Mouse (Mus musculus) myocyte (in vitro differentiated cells): ENCODE results near the gene Knstrn. TPM values are rescaled to one million over a fixed set of nuclear protein-coding genes. Genes with fewer than 3 reads are reported as not detected.

Experiments
- H3K27me3 ChIP-seq: one replicate; pipeline ENCODE4 v1.6.1; 2011; ENCODE audit not compliant: control insufficient read depth, insufficient read depth, insufficient read length
- H3K36me3 ChIP-seq: one replicate; pipeline ENCODE4 v1.6.1; 2011; ENCODE audit not compliant: control insufficient read depth, insufficient read depth
- H3K4me2 ChIP-seq: one replicate; pipeline ENCODE4 v1.6.1; 2011; ENCODE audit warnings: low read depth, control low read depth
- H3K4me3 ChIP-seq: one replicate; pipeline ENCODE4 v1.5.1; 2011; ENCODE audit warnings: mild to moderate bottlenecking, control low read depth, moderate library complexity
- H3K79me2 ChIP-seq: one replicate; pipeline ENCODE4 v1.6.1; 2011; ENCODE audit not compliant: control insufficient read depth, insufficient read depth
- H3ac ChIP-seq: one replicate; pipeline ENCODE4 v1.6.1; 2011; ENCODE audit not compliant: control insufficient read depth, insufficient read length
- CEBPB ChIP-seq: IDR thresholded peaks from 2 replicates; pipeline ENCODE4 v1.6.1; 2011; ENCODE audit warnings: mild to moderate bottlenecking, moderate library complexity; ENCODE audit not compliant: poor library complexity, insufficient read depth, severe bottlenecking
- E2F4 ChIP-seq: IDR thresholded peaks from one replicate; pipeline ENCODE4 v1.6.1; 2011; ENCODE audit warnings: mild to moderate bottlenecking, control low read depth, moderate library complexity; ENCODE audit not compliant: insufficient read depth
- MAX ChIP-seq: IDR thresholded peaks from one replicate; pipeline ENCODE4 v1.6.1; 2011; ENCODE audit warnings: low read depth, mild to moderate bottlenecking, control low read depth
- MYOD1 ChIP-seq, 3 experiments: IDR thresholded peaks; one replicate each; pipeline ENCODE4 v1.6.1; 2011; ENCODE audit warnings: control low read depth in 2 of 3, low read depth in 2 of 3, mild to moderate bottlenecking in 2 of 3, moderate library complexity in 1 of 3; ENCODE audit not compliant: insufficient read length in 2 of 3, control insufficient read depth in 1 of 3
- MYOG ChIP-seq, 3 experiments: IDR thresholded peaks; one replicate each; pipeline ENCODE4 v1.6.1; 2011; ENCODE audit warnings: control low read depth in 2 of 3, low read depth in 2 of 3, mild to moderate bottlenecking in 2 of 3; ENCODE audit not compliant: insufficient read length in 2 of 3, control insufficient read depth in 1 of 3, insufficient read depth in 1 of 3
- POLR2A ChIP-seq: IDR thresholded peaks from one replicate; pipeline ENCODE4 v1.6.1; 2011; ENCODE audit warnings: low read depth, mild to moderate bottlenecking, control low read depth, moderate library complexity; ENCODE audit not compliant: insufficient read length
- POLR2AphosphoS2 ChIP-seq: IDR thresholded peaks from one replicate; pipeline ENCODE4 v1.6.1; 2011; ENCODE audit warnings: low read depth, control low read depth; ENCODE audit not compliant: insufficient read length
- REST ChIP-seq: IDR thresholded peaks from one replicate; pipeline ENCODE4 v1.6.1; 2011; ENCODE audit warnings: mild to moderate bottlenecking, control low read depth, moderate library complexity; ENCODE audit not compliant: insufficient read depth, insufficient read length
- SRF ChIP-seq: IDR thresholded peaks from one replicate; pipeline ENCODE4 v1.6.1; 2011; ENCODE audit warnings: low read depth; ENCODE audit not compliant: control insufficient read depth, insufficient read length
- TCF12 ChIP-seq: IDR thresholded peaks from one replicate; pipeline ENCODE4 v1.6.1; 2011; ENCODE audit warnings: mild to moderate bottlenecking, control low read depth; ENCODE audit not compliant: poor library complexity, insufficient read depth, severe bottlenecking
- TCF3 ChIP-seq: IDR thresholded peaks from one replicate; pipeline ENCODE4 v1.6.1; 2011; ENCODE audit warnings: low read depth, control low read depth; ENCODE audit not compliant: insufficient read length
- USF1 ChIP-seq: IDR thresholded peaks from one replicate; pipeline ENCODE4 v1.6.1; 2011; ENCODE audit warnings: low read depth, mild to moderate bottlenecking, control low read depth, moderate library complexity
- polyA plus RNA-seq: library from polyadenylated mRNA; unstranded; fragments of >200 nt; fragmentation: generic; extraction: Trizol; gene quantifications from one replicate; pipeline ENCODE4 v1.2.1, GENCODE M21; 2012; ENCODE audit warnings: missing spikeins

Gene Knstrn
- polyA plus RNA-seq, 1 experiment: 42.2 TPM

DNA sequence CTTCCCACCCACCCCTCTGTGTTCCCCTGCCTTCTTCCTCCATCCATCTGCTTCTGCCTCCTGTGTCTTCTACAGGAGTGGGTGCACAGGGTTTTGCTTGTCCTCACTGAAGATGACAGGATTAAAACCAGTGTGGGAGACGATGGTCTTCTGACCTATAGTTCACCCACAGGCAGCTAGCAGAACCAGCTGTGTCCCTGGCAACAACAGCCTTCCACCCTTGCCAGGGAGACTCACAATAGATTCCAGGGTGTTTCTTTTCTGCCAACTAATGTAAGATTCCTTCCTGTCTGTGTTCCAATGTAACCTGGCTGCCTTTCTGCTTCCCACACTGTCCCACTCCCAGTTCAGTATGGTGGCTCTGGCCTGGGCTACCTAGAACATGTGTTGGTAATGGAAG lies 57.2 kb downstream of the Knstrn start:
- Histone ChIP-seq H3K4me3 (no peak overlapping the region), H3K4me2 (no peak overlapping the region), H3K36me3 (peaks cover 4% of the 10 kb centered on the region), H3K27me3 (no peaks in the 10 kb centered on the region), H3K79me2 (no peaks in the 10 kb centered on the region), H3ac (no peak overlapping the region)
- TF ChIP-seq POLR2A (no peak), MYOD1 (IDR thresholded peaks at IDR 0.05; ENCODE audit: control insufficient read depth in 1 of 3, insufficient read length in 2 of 3, low read depth in 2 of 3) (peak in 1 of 3 experiments; percentile 31)

DNA sequence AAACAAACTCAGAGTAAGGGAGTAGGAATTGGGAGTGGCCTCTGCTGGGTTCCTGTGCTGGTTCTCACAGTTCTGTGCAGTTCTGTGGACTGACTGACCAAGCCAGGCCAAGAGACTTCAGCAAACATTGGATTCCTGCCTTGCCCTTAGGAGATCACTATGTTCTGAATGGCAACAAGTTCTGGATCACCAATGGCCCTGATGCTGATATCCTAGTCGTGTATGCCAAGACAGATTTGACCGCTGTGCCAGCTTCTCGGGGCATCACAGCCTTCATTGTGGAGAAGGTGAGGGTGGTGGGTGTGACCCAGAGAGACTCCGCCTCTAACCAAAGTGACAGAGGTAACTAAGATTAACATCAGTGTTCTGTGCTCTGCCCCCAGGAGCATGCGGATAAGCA lies 59.2 kb downstream of the Knstrn start:
- Histone ChIP-seq H3ac (no peak overlapping the region), H3K27me3 (no peaks in the 10 kb centered on the region), H3K79me2 (no peaks in the 10 kb centered on the region), H3K36me3 (peaks cover 4% of the 10 kb centered on the region), H3K4me3 (no peak overlapping the region), H3K4me2 (no peak overlapping the region)
- TF ChIP-seq MYOG (IDR thresholded peaks at IDR 0.05; ENCODE audit: control insufficient read depth in 1 of 3, insufficient read depth in 1 of 3, insufficient read length in 2 of 3, low read depth in 2 of 3) (no peak), SRF (no peak), CEBPB (no peak)

DNA sequence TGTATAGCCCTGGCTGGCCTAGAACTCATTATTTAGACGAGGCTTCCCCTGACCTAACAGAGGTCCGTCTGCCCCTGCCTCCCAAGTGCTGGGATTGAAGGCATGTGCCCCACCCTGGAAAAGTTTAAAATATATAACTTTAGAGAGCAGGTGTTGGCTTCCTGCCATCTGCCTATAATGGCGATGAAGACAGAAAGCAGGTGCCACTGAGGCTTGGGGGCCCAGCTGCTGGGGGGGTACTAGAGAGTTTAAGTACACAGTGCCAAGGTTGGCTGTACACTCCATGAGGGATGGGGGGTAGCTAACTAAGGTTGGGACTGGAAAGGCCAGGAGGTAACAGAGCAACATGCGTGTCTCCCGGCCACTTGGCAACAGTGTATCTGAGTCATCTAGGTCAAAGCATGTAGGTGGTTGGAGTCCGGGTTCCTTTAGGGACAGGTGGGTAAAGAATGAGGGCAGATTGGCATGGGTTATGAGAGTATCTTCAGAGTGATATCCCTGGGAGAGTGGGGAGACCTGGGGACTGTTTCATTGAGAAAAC lies 60.2 kb downstream of the Knstrn start:
- TF ChIP-seq SRF (no peak), REST (no peak), MAX (no peak), POLR2AphosphoS2 (no peak), USF1 (no peak), MYOD1 (IDR thresholded peaks at IDR 0.05; ENCODE audit: control insufficient read depth in 1 of 3, insufficient read length in 2 of 3, low read depth in 2 of 3) (peak in 2 of 3 experiments; percentile 72 to 75), E2F4 (no peak), TCF12 (peak; percentile 28), MYOG (IDR thresholded peaks at IDR 0.05; ENCODE audit: control insufficient read depth in 1 of 3, insufficient read depth in 1 of 3, insufficient read length in 2 of 3, low read depth in 2 of 3) (peak in 1 of 3 experiments; percentile 38)

DNA sequence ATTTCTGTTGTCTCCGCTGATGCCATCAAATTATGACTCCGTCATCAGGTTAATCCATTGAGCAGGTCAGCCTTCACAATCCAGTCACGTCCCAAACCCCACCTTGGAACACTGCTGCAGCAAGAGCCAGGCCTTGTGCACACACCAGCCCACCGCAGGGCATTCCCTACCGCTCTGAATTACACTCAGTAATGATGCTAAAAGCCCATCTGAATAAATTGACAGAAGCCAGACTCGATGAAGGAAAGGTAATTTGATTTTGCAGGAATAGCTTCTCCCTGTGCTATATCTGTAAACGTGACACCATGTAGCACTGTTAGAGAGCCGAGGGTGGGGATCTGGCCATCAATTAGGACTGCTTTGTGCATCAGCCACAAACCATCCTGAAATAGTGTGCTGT lies 61.5 kb downstream of the Knstrn start:
- Histone ChIP-seq H3ac (no peak overlapping the region), H3K36me3 (peaks cover 4% of the 10 kb centered on the region), H3K79me2 (no peaks in the 10 kb centered on the region), H3K27me3 (no peaks in the 10 kb centered on the region), H3K4me3 (no peak overlapping the region), H3K4me2 (no peak overlapping the region)
- TF ChIP-seq POLR2AphosphoS2 (no peak), POLR2A (no peak), E2F4 (no peak), REST (no peak), USF1 (no peak), SRF (no peak), TCF3 (no peak), TCF12 (no peak), MAX (no peak), MYOD1 (IDR thresholded peaks at IDR 0.05; ENCODE audit: control insufficient read depth in 1 of 3, insufficient read length in 2 of 3, low read depth in 2 of 3) (no peak), CEBPB (no peak), MYOG (IDR thresholded peaks at IDR 0.05; ENCODE audit: control insufficient read depth in 1 of 3, insufficient read depth in 1 of 3, insufficient read length in 2 of 3, low read depth in 2 of 3) (no peak)

More for the DNA sequence above, 60.2 kb downstream of the Knstrn start:
- Histone ChIP-seq H3K36me3 (peaks cover 4% of the 10 kb centered on the region), H3K4me2 (no peak overlapping the region), H3K79me2 (no peaks in the 10 kb centered on the region), H3K4me3 (no peak overlapping the region), H3ac (no peak overlapping the region), H3K27me3 (no peaks in the 10 kb centered on the region)

DNA sequence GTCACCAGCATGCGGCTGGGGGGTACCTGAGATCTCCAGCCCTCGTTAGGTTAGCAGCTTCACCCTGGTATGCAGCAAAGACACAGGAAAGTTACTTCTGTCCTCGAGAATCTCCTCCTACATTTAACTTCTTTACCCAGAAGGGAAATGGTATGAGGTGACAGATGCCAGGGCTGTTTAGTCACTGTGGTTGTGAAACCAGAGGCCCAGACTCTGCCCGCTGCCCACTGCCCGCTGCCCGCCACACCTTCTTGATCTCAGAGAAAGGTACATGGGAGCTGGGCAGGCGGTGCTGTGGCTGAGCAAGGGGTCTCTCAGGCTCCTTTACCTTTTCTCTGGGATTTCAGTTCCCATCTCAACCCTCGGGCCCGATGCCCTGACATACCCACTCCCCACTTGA lies 62.6 kb downstream of the Knstrn start:
- peak in 2 of 3 experiments; percentile 40 to 62 for TF ChIP-seq MYOD1 (IDR thresholded peaks at IDR 0.05; ENCODE audit: control insufficient read depth in 1 of 3, insufficient read length in 2 of 3, low read depth in 2 of 3)
- no peak for TF ChIP-seq E2F4
- TF ChIP-seq CEBPB: peak; percentile 22; the same call in 1 of the 2 replicates
- peak in 2 of 3 experiments; percentile 47 to 82 for TF ChIP-seq MYOG (IDR thresholded peaks at IDR 0.05; ENCODE audit: control insufficient read depth in 1 of 3, insufficient read depth in 1 of 3, insufficient read length in 2 of 3, low read depth in 2 of 3)
- Histone ChIP-seq H3K4me3 (no peak overlapping the region), H3K4me2 (peak overlapping the region; percentile 19), H3K27me3 (no peaks in the 10 kb centered on the region), H3ac (no peak overlapping the region), H3K79me2 (no peaks in the 10 kb centered on the region), H3K36me3 (peaks cover 4% of the 10 kb centered on the region)
